Mouse (Mus musculus): ENCODE measurements around the gene Fut11.

The Fut11 gene

DNA sequence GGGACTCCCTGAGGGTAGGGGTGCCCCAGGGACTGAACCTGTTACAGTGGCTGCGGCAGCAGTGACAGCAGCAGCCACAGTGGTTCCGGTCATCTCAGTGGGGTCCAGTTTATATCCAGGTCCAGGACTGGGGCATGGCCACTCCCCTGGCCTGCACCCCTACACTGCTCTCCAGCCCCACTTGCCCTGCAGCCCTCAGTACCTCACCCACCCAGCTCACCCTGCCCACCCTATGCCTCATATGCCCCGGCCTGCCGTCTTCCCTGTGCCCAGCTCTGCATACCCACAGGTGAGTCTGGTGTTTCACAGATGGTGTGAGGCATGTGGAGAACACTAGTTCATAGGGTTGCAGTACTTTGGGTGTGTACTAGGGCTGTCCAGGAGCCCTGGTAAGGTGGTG lies 26.6 kb downstream of the Fut11 start:
- no peak for DNase-seq

DNA sequence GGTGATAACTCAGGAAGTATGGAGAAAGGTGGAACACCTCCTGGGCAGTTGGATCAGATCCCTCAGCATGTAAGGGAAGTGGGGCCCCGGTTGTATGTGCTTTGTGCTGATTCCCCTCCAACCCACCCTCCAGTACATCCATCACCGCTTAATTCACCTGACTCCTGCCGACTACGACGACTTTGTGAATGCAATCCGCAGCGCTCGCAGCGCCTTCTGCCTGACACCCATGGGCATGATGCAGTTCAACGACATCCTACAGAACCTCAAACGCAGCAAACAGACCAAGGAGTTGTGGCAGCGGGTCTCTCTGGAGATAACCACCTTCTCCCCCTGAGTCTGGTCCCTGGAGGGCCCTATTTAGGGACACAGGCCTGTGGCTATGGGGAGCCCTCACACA lies 28.2 kb downstream of the Fut11 start:
- DNase-seq: no peak

DNA sequence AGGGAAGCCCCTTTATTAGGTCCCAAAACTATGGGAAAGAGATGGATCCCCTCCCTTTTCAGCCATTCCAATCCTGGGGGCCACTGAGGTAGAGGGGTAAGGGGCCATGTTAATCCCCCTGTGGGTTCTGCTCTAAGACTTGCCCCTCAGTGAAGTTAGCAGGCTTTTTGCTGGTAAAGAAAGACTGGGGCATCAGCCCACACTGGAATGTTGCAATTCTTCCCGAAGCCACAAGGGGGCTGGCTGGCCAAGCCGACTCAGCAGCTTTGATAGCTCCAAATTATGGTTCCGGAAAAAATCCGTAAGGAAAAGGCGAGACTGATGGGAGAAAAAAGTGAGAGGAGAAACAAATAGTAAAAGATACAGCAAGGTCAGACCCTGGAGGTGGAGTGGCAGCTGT lies 29.3 kb downstream of the Fut11 start:
- peak; percentile 72 to 85 for DNase-seq

DNA sequence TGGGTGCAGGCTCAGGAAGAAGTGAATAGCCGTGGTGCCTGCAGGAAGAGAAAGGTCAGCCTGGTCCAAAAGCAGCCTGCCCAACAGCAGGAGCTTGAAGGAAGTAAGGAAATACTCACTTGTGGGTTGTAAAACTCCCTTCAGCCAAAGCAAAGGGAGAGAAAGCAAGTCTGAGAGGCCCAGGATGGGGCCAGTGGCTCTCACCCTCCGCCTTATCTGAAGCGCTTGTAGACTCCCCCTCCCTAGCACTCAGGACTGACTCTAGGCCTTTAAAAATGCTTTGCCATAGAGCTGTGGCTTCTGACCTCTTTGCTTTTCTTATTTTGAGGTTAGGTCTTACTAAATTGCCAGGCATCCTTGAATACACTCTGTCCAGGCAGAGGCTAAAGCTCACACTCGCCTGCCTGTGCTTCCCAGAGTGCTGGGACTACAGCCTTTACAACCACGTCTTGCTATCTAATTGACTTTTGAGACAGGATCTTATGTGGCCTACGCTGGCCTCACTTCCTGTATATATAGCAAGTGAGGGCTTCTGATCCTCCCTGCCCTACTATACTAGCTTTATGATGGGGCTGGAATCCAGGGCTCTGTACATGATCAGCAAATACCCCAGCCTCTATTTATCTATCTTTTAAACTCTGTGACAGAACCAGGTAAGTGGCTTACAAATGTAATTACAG lies 31.0 kb downstream of the Fut11 start:
- DNase-seq: no peak

DNA sequence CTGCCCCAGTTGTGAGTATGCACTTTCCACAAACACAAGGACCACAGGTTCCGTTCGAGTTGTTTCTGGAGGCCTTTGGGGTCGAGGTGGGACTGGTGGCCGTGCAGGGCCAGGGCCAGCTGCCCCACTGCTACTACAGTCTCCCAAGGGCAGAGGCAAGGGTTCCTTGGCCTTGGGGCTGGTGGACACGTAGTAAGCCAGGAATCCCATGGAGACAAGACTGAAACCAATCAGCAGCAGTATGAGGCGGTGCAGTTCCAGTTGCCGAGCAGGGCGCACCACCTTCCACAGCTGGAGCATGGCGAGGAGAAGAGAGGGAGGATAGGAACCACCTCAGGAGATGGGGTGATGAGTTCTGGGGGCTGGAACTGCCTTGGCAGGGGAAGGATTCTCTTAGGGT lies 35.1 kb downstream of the Fut11 start:
- DNase-seq: no peak

DNA sequence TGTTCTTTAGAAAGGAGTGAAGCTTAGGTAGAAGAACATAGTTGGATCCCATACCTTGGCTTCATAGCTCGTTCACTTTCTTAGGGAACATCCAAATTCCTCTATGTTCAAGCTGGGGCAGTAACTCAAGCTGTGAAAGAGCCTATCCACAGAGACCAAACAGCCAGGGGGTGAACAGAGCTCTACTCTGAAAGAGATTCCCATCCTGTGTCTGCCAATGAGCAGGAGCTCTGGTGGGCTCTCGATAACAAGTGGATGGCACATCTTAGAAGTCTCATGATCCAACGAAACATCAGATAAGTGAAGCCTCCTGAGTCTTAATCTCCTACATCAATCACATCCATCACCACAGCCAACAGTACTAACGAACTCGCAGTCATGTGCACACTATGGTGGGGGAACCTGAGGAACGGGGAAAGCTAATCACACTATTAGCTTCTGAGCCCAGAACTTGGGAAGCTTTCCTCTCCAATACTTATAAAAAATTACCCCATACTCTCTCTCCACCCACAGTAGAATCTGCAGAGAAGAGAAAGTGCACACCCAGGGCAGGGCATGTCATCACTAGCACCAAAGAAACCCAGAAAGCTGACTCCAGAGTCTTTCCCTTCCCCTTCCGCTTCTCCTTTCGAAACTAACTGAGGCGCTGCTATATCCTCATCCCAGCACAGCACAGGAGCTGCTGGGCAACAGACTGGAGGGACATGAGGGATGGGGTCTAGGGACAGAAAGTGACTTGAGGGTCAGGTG lies 36.3 kb downstream of the Fut11 start:
- DNase-seq: no peak

DNA sequence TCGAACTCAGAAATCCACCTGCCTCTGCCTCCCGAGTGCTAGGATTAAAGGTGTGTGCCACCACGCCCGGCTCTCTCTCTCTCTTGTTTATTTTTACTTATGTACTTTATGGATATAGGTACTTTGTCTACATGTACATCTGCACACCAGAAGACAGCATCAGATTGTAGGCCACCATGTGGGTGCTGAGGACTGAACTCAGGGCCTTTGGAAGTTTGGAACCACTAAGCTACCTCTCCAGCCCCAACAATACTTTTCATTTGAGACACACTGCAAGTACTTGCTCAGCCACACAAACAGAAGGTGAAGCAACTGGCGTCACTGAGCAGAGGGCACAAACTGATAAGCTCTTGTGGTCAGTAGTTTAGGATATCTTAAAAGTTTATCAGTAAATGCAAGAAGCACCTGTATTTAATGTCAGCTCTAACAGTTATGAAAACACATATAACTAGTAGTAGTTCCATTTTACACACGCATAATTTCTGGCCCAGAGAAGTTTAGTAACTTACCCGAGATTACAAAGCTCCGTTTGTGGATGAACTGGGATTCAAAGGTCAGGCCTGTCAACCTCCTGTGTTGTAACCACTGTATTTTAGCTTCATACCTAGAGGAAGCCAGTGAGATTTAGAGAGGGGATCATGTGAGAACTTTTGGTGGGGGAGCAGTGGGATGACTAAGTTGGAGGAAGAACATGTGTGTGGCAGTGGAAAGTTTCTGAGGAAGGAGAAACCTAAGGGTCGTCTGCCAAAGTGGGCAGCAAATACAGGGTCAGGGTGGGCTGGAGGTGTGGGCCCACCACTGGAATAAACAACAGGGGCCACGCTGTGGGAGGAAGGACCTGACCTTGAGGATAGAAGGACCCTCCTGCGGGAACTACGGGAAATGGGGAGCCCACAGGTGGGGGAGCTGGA lies 38.5 kb downstream of the Fut11 start:
- DNase-seq: no peak

DNA sequence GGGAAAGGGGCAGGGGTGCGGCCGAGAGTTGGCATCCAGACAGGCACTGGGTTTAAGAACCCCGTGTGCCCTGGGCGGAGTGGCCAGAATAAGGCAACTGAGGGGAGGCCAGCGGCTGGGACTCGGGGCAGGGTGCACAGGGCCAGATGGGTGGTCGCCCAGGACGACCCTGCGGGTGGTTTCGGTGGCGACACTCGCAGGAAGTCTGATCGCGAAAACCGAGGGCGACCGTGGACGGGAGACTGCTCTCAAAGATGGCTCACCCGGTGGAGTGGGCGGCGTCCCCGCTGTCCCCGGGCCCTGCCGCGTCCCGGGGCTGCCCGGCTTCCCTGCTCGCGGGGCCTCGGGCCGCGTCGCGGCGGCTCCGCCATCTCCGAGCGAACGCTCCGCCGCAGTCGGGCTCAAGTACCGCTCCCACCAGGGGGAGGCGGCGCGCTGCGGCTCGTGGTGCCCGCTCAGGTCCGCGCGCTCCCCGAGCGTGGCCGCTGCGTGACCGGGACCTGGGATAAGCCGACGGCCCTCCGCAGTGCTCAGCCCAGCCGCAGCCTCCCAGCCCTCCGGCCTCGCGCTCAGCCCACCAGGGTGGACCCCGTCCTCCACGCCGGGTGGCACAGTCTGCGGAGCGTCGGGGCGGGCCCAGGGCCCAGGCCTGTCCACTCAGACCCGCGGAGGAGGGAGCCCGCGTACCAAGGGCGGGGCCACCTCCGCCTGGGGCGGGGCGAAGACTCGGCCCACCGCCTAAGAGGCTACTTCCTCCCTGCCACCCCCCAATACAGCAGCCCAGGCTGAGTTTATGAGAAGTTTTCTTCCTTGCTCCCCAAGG lies 39.4 kb downstream of the Fut11 start, which contains the start of gene Ndst2:
Gene Ndst2 (minus strand): TSS at position 611 of the 823 bp plus-strand sequence.
- peak; percentile 93 to 95 for DNase-seq

DNA sequence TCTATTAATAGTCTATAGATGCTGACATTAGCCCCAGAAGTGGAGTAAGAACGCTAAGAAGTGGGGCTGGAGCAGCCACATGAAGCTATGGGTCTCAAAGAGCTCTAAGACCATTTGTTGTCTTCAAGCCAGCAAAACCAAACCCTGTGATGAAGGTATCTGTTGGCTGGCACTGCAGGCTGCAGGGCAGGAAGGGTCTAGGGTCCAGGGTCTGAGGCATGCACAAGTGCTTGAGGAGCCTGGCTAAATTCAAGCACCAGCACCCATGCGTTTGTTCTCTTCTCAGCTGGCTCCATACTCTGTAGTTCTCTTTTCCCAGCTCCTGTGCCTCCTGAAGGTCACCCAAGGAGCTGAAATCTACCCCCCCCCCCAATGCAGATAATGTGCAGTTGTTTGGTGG lies 40.3 kb downstream of the Fut11 start:
- DNase-seq: no peak

DNA sequence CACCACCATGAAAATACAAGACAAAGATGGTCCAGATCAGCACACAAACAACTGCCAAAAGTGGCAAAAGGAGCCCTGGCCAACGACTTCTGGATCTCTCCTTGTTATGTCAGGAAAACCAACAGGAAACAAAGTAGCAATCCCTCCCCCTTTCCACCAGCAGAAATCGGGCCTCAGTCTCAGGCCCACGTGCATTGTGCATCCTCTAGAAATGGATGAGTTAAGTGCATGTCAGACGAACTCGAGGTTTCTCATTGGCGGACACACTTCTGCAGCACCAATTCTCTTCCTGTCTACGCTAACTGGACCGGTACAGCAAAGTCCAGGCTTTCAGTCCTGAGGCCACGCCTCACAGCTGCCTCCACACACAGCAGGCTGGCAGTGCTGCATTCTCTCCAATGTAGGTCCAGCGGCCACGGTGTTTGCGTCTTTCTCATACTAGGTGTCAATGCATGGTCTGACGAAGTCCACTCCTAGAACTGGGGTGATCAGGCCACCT lies 41.2 kb downstream of the Fut11 start:
- no peak for DNase-seq

DNA sequence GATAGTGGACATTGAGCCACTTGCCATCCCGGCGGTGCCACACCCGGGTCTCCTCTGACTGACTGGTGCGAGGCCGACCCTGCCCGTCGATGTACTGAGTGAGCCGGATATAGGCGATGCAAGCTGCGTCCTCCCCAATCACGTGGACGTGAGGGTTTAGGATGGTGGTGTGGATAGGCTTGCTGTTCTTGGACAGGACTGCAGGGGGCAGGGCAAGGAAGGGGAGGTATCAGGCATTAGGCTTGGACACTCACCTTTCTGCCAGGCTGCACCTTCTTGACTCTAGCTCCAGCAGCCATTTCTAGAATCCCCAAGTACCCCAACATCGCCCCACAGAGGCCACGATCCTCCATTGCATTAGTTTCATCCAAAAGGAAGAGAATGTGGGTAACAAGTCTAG lies 42.5 kb downstream of the Fut11 start:
- peak; percentile 69 to 79 for DNase-seq

DNA sequence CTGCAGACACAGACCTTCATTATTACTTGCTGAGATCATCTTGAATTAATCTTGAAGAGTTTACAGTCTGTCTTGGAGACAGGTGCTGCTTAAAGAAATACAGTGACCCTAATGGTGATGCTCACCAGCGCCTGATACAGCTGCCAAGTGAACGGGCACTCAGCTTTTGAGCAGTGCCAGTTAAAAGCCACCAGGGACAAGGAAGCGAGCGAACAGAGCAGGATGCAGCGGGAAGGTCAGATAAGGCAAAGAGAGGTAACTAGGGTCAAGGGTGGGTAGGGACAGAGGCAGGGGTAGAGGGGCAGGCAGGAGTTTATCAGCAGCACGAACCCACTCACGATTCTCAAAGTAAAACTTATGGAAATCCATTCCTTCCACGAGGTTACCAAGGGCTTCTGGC lies 43.7 kb downstream of the Fut11 start:
- DNase-seq: no peak

DNA sequence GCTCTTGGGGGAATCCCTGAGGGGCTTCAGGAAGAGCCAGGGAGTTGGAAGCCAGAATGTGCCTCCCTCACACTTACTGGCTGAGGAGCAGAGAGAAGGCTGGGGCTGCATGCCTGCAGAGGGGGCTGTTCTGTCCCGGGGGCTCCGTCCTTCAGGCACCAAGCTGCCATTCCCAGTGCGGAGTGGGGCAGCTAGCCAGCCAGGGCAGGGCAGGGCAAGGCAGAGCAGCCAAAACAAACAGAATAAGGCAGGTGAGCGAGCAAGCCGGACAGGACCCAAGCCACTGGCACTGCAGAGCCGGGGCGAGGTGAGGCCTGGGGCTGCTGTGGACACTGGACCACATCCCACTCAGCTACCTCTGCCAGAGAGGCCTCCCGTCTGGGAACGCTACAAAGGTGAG lies 46.5 kb downstream of the Fut11 start:
- no peak for DNase-seq

DNA sequence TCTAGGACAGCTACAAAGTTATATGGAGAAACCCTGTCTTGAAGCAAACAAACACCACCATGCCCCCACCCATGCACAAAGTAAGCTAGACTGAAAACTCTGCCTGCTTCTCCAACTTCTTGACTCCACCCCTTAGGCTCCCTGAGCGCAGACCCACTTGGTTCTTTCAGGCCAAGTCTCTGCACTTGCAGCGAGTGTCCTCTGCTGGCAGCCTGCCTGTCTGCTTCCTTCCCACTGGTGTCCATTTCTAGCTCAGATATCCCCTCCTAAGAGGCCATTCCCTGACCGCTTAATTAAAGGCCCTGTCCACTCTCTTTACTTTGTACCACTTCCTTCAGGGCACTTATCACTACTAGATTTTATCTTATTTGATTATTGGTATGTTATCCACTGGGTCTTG lies 48.8 kb downstream of the Fut11 start:
- DNase-seq: peak in 1 of 2 experiments; percentile 8

DNA sequence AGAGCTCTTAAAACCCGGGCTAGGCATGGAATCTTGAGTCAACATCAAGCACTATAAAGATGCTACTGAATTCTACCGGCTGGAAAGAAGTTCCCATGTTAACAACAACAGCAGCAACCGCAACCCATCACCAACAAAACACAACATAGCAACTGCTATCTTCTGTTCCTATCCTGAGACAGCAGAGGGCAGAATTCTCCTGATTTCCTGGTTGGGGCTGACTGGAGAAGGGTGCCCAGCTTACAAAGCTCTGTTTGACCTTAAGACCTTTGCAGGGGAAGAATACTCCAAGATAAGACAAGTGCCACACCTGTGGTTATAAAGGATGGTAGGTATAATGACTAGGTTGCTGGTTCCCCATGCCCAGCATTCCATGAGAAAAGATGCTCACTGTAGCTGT lies 52.2 kb downstream of the Fut11 start:
- DNase-seq: no peak

DNA sequence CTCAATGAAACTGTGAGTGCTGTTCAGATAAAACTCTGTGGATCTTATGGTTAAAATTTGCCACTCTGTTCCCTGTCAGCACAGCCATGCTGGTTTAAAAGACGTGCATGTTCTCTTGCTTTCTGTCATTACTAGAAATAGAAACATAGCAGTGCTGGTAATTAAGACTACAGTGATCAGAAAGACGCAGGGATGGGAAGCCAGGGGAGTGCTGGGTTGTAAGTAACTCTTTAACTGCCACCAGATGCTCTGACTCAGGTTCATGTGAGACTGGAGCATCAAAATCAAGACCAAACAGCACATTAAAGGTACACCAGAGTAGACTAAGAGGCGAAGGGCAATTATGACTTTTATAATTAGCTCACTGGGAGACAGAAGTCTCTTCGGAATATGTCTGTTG lies 53.6 kb downstream of the Fut11 start:
- no peak for DNase-seq

DNA sequence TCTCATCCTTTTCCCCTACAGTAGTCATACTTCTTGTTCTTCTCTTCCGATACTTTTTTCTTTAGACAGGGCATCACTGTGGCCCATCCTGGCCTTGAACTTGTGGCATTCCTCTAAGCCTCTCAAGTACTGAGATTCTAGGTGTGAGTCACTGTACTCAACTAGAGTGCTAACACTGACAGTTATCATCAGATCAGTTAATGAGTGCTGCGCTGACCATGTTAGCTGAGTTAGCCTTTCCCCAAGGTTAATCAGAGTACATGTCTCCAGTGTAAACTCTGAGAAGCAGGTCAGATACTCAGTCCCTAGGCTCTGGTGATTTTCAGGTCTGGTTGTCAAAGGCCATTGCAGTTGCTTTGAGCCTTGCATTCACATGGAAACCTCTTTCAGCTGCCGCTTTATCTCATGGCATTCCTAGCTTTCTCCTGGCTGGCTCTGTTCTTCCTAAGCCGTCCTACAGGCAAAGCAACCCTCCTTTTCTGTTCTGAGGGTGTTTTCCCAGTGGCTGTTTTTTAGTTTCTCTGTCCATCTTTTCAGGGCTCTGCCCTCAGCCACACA lies 54.8 kb downstream of the Fut11 start:
- no peak for DNase-seq

DNA sequence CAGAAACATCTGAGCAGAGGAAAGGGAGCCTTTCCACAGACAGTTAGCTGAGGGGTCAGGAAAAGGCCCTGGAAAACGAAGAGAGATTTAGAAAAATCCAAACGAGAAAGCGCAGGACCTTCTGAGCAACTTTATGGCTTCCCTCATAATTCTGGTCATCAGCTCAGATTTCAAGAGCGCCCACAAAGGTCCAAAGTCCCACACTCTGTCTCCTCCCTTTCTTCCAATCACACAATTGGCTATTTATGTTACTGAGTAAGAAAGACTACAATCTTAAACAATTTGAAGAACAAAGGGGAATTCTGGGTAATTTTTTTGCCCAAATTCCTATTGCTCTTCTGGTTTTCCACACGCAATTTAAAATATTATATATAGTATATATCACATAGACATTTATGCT lies 55.7 kb downstream of the Fut11 start:
- DNase-seq: no peak

Measured in cerebellum, postnatal 25 days (tissue).